Mouse (Mus musculus): ENCODE results near the gene Naa30.

GRCm38 (mm10) chr14:49128544-49129263 lies 43.3 kb upstream of the Naa30 start:
- TF ChIP-seq POLR2A (IDR thresholded peaks at IDR 0.05; ENCODE audit: extremely low read depth, insufficient read depth, low read length) = no peak
- no peak for TF ChIP-seq CTCF (IDR thresholded peaks at IDR 0.05; ENCODE audit: extremely low read depth, insufficient read depth, low read length)

All from cortical plate, adult 2 months (tissue).